Mouse (Mus musculus): ENCODE measurements around the gene Tnfsf12. TPM values are rescaled to one million over a fixed set of nuclear protein-coding genes. Genes with fewer than 3 reads are reported as not detected.

The Tnfsf12 gene
- polyA plus RNA-seq, 1 experiment: 7.1 TPM

DNA sequence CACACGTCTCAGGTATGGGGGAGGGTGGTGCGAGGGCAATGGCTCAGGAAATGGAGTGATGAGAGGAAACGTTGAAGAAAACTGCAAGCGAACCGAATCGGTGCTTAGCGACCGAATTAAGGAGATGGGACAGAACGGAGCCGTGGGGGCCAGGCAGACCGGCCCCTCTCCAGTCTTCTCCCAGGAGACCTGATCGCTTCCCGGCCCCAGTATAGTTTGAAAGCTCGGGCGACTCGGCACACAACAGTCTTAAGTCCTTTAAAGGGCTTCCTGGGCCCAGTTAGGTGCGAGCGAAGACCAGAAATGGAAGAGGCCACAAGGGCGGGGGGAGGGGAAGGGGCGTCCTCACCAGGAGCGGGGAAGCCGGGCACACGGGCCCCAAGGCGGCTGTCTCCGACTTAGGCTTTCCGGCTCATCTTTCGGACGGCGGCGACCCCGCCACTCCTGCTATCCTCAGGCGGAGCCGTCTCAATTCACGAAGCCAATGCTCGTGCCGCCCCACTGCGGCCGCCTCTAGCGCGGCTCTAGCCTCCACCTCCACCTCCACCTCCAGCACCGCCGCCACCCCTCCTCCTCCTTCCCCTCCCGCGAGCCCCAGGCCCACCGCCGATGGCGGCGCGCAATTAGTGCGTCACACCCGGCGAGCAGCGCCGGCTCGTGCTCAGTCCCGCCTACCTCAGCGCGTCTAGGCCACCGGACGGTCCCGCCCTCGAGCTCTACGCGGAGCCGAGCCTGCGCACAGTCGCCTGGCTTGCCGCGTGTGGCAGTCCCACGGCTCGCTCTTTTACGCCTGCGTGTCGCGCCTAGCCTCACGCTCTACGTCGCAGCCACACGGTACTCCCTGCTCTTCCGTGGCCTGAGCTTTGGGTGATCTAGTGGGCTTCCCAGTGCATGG lies 14.1 kb downstream of the Tnfsf12 start, which contains the start of gene Senp3:
Gene Senp3 (minus strand): TSS at position 771 of the 895 bp plus-strand sequence.
- WGBS: under 1% methylated on average over 78 of the region's 80 CpGs
- Histone ChIP-seq H3K4me1 (ENCODE audit: control insufficient read depth, insufficient read depth, low read length) (peaks cover 3% of the 10 kb centered on the region), H3K4me3 (replicated peaks; ENCODE audit: control insufficient read depth, low read depth, low read length) (peak within 1 kb of the TSS; percentile 76), H3K27ac (ENCODE audit: control insufficient read depth, insufficient read depth, low read depth, low read length, poor library complexity) (peak within 1 kb of the TSS; percentile 90)
- no peak for TF ChIP-seq CTCF (IDR thresholded peaks at IDR 0.05; ENCODE audit: control insufficient read depth, insufficient read depth, low read length)
- peak; percentile 85 for TF ChIP-seq POLR2A (IDR thresholded peaks at IDR 0.05; ENCODE audit: borderline replicate concordance, control insufficient read depth, low read depth, low read length)

DNA sequence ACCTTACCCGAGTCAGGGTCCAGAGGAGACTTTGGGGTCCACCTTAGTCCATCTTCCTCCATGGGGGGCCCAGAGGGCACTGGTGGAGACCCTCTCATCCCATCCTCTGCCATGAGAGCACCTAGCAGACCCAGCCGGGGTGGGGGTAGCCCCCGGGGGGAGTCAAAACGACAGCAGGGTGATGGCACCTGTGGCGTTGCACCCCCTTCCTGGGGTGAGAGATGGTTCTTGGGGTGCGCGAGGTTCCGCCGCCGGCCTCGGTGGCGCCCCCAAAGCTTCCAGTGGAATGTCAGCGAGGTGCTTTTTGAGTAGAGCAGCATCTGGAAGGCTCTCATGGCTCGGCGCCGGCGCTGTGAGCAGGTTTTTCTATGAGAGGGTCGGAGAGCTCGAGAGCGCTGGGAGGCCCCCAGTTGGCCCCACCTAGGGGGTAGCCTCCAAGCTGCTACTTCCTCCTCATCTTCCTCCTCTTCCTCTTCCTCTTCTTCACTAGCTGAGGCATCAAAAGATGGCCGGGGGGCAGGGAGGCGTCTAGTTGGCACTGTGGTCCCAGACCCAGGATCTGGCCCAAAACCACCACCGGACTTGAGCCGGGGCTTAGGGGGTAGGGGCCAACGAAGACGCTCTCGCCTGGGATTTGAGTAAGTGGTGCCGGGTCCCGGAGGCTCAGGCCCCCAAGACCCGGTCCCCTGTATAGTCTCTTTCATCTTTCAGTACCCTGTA lies 15.4 kb downstream of the Tnfsf12 start:
- 81% methylated on average over 30 of the region's 30 CpGs for WGBS
- no peak overlapping the region for H3K4me3 ChIP-seq (replicated peaks; ENCODE audit: control insufficient read depth, low read depth, low read length)
- H3K4me1 ChIP-seq (ENCODE audit: control insufficient read depth, insufficient read depth, low read length): no peaks in the 10 kb centered on the region; the same call in 1 of the 2 replicates
- TF ChIP-seq CTCF (IDR thresholded peaks at IDR 0.05; ENCODE audit: control insufficient read depth, insufficient read depth, low read length) (no peak), POLR2A (IDR thresholded peaks at IDR 0.05; ENCODE audit: borderline replicate concordance, control insufficient read depth, low read depth, low read length) (no peak)
- H3K27ac ChIP-seq (ENCODE audit: control insufficient read depth, insufficient read depth, low read depth, low read length, poor library complexity): no peak overlapping the region

DNA sequence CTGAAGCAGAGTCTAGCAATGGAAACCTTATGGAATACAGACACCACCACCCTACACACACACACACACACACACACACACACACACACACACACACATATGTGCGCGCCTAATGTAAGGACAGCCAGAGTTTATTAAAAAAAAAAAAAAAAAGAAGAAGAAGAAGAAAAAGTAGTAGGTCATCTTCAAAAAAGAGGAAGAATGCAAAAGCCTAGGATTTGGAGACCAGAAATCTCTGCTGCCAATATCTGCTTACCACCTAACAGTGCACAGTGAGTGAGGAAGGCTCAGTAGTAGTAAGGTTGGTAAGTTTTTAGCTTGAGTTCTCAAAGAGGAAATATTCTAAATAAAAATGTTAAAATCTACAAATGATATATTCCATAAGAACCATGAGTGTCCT lies 16.5 kb downstream of the Tnfsf12 start:
- H3K4me1 ChIP-seq (ENCODE audit: control insufficient read depth, insufficient read depth, low read length): no peaks in the 10 kb centered on the region; the same call in 1 of the 2 replicates
- no peak overlapping the region for H3K27ac ChIP-seq (ENCODE audit: control insufficient read depth, insufficient read depth, low read depth, low read length, poor library complexity)
- WGBS: 75% methylated on average over 2 of the region's 2 CpGs
- H3K4me3 ChIP-seq (replicated peaks; ENCODE audit: control insufficient read depth, low read depth, low read length): no peak overlapping the region
- TF ChIP-seq POLR2A (IDR thresholded peaks at IDR 0.05; ENCODE audit: borderline replicate concordance, control insufficient read depth, low read depth, low read length) (no peak), CTCF (IDR thresholded peaks at IDR 0.05; ENCODE audit: control insufficient read depth, insufficient read depth, low read length) (no peak)

DNA sequence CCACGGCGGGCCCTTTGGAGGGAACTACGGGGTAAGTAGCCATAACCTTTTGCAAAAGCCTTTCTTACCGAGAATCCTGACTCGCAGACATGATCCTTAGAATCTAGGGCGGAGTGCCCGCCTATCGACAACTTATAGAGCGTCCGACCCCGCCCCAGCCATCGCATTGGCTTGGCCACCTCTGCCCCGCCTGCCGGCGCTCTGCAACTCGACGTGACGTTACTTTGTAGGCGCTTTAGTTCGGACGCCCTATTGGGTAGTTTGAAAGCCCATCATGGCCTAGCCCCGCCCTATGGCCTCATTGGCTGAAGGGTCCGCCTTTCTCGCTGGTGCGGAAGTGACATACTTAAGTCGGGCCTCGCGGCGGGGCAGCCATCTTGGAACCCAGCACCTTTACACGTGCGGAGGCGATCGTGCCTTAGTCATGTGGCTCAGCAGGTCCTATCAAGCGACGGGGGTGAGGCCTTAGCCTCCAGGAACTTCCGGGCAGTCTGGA lies 23.4 kb downstream of the Tnfsf12 start, which contains the start of gene Eif4a1:
Gene Eif4a1 (minus strand): TSS at position 213 of the 496 bp plus-strand sequence.
- WGBS: under 1% methylated on average over 36 of the region's 36 CpGs
- Histone ChIP-seq H3K27ac (ENCODE audit: control insufficient read depth, insufficient read depth, low read depth, low read length, poor library complexity) (peak within 1 kb of the TSS; percentile 98), H3K4me1 (ENCODE audit: control insufficient read depth, insufficient read depth, low read length) (no peaks in the 10 kb centered on the region; the same call in 1 of the 2 replicates), H3K4me3 (replicated peaks; ENCODE audit: control insufficient read depth, low read depth, low read length) (peak within 1 kb of the TSS; percentile 99)
- TF ChIP-seq POLR2A (IDR thresholded peaks at IDR 0.05; ENCODE audit: borderline replicate concordance, control insufficient read depth, low read depth, low read length): peak; percentile 86
- TF ChIP-seq CTCF (IDR thresholded peaks at IDR 0.05; ENCODE audit: control insufficient read depth, insufficient read depth, low read length): no peak

DNA sequence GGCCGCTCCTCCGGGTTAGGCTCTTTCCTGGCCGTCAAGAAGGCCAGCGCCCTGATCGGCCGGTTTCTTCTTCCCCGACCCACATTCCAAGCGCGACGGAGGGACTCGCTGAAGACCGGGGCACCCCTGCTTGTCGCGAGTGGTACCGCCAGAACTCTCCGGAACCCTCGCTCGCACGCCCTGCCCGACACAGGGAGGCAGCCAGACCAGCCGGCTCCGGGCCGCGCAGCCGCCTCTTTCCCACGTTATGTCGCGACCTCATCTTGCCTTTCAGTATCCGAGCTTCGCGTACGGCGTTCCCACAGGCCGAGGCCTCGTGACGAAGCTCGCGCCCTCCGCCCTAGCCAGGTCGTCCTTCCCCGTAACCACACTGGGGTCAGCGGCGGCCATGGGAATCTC lies 23.9 kb downstream of the Tnfsf12 start:
- TF ChIP-seq CTCF (IDR thresholded peaks at IDR 0.05; ENCODE audit: control insufficient read depth, insufficient read depth, low read length): no peak
- TF ChIP-seq POLR2A (IDR thresholded peaks at IDR 0.05; ENCODE audit: borderline replicate concordance, control insufficient read depth, low read depth, low read length): no peak
- H3K27ac ChIP-seq (ENCODE audit: control insufficient read depth, insufficient read depth, low read depth, low read length, poor library complexity): peak overlapping the region; percentile 98
- H3K4me3 ChIP-seq (replicated peaks; ENCODE audit: control insufficient read depth, low read depth, low read length): peak overlapping the region; percentile 99
- WGBS: under 1% methylated on average over 43 of the region's 43 CpGs
- H3K4me1 ChIP-seq (ENCODE audit: control insufficient read depth, insufficient read depth, low read length): no peaks in the 10 kb centered on the region; the same call in 1 of the 2 replicates

DNA sequence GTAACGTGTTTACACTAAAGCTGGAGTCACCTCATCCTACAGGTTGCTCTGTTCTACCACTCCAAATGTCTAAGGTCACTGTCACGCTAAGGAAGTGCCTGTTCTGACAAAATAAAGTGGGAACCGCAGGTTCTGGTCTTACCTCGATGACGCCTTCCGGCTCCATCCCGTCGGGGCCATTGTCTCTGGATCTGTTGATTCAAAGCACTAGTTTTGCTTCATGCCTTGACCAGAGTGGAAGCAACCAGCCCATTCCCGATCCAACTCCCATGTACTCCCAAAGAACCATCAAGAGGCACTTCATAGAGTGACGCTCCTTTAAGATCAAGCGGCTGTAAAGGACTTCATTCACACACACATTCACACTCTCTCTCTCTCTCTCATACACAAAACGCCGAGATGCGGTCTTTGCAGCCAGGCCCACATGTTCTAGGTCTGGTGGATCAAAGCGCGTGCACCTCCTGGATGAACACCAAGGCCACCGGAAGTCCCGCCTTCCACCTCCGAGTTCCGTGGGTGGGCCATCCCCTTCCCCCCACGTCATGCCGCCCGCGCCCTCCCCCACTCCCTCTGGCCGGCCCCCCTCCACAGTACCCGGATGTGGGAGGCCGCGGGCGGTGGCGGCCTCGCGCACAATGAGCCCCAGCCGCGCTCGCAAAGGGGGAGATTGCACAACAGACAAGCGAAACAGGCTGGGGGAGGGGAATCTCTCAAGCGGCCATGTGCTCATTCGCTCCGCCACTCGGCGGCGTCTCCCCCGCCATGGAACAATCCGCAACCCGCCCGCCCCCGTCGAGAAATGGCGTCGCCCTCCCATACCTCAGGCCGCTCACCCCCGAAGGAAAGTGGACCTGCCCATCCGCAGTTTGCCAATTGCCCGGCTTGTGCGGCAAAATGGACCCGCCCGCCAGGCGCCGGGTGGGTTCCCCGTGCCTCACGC lies 24.6 kb downstream of the Tnfsf12 start:
- H3K27ac ChIP-seq (ENCODE audit: control insufficient read depth, insufficient read depth, low read depth, low read length, poor library complexity): peak overlapping the region; percentile 98
- H3K4me3 ChIP-seq (replicated peaks; ENCODE audit: control insufficient read depth, low read depth, low read length): peak overlapping the region; percentile 99
- WGBS: under 1% methylated on average over 61 of the region's 61 CpGs
- TF ChIP-seq CTCF (IDR thresholded peaks at IDR 0.05; ENCODE audit: control insufficient read depth, insufficient read depth, low read length) (peak; percentile 17; the same call in 1 of the 2 replicates), POLR2A (IDR thresholded peaks at IDR 0.05; ENCODE audit: borderline replicate concordance, control insufficient read depth, low read depth, low read length) (peak; percentile 66; the same call in 1 of the 2 replicates)
- no peaks in the 10 kb centered on the region; the same call in 1 of the 2 replicates for H3K4me1 ChIP-seq (ENCODE audit: control insufficient read depth, insufficient read depth, low read length)

DNA sequence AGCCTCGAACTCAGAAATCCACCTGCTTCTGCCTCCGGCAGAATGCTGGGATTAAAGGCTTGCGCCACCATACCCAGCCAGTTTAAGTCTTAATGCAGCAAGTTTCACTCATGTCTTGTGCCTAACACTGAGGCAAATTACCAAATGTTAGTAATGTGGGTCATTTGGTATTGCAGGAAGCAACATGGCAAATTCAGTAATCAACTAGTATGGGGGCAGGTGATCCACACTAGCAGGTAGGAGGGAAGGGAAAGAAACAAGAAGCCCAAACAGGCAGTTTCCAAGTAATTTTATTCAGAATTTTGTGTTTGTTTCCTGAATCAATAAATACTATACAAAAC lies 29.0 kb downstream of the Tnfsf12 start:
- Histone ChIP-seq H3K4me1 (ENCODE audit: control insufficient read depth, insufficient read depth, low read length) (peaks cover 3% of the 10 kb centered on the region; the same call in 1 of the 2 replicates), H3K4me3 (replicated peaks; ENCODE audit: control insufficient read depth, low read depth, low read length) (no peak overlapping the region), H3K27ac (ENCODE audit: control insufficient read depth, insufficient read depth, low read depth, low read length, poor library complexity) (peak overlapping the region; percentile 39; the same call in 1 of the 2 replicates)
- 81% methylated on average over 3 of the region's 3 CpGs for WGBS
- TF ChIP-seq CTCF (IDR thresholded peaks at IDR 0.05; ENCODE audit: control insufficient read depth, insufficient read depth, low read length): no peak
- TF ChIP-seq POLR2A (IDR thresholded peaks at IDR 0.05; ENCODE audit: borderline replicate concordance, control insufficient read depth, low read depth, low read length): no peak

Measured in bone marrow, adult 2 months (tissue).